Comparison of ENCODE assay signal across 7 mouse cellular contexts in the genomic region with DNA sequence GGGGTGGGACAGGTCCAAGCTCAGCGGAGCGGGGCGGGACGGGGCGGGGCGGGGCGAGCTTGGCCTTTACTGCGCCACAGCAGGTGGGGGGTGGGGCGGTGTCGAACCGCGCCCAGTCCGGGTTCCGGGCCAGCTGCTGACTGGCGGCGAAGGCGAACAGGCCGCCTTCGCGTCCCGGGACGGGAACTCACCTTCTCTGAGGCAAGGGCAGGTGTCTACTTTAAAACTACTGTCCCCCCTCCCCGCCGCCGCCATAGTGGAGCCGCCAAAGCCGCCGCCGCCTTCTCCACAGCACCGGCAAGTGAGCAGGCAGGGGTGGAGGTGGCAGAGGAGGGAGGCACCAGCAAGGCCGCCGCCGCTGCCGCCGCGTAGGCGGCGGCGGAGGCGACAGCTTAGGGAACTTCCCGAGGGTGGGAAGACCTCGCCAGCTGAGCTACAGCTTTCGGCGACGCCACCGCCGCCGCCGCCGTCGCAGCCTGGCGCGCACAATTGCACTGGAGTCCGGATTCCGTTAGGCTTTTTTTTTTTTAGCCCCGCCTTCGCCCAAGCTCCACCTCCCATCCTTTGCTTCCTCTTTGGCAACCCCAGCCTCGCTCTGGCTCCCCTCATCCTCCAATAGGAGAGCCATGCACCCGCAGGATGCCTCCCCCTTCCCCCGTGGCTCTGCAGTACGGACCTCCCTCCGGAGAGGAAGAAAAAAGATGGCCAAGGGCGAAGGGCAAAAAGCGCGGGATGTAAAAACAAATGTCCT. TPM values are rescaled to one million over a fixed set of nuclear protein-coding genes. Genes with fewer than 3 reads are reported as not detected.
DNase-seq lines count a peak whose midpoint lies in the region; ATAC-seq lines count a peak whose summit lies in the region.

Gene Zmat1 (minus strand): TSS at position 490 of the 751 bp plus-strand sequence.

- no peaks in the 10 kb centered on the region for H3K9me3 ChIP-seq in intestine, embryonic 15.5 days
- H3K9me3 ChIP-seq in midbrain, embryonic 10.5 days (replicated peaks): no peaks in the 10 kb centered on the region

- peak within 1 kb of the TSS; percentile 47 for H3K4me2 ChIP-seq in intestine, embryonic 15.5 days (replicated peaks)

- WGBS in intestine, embryonic 15.5 days: 13% methylated on average over 51 of the region's 65 CpGs
- WGBS in midbrain, embryonic 10.5 days: 24% methylated on average over 63 of the region's 65 CpGs

- ATAC-seq in intestine, embryonic 15.5 days: peak; percentile 100

- peak within 1 kb of the TSS; percentile 56 for H3K4me3 ChIP-seq in intestine, embryonic 15.5 days (replicated peaks)
- H3K4me3 ChIP-seq in midbrain, embryonic 10.5 days: peak within 1 kb of the TSS; percentile 67

- H3K27me3 ChIP-seq in intestine, embryonic 15.5 days (replicated peaks): no peaks in the 10 kb centered on the region
- H3K27me3 ChIP-seq in midbrain, embryonic 10.5 days (ENCODE audit: low read depth, poor library complexity, severe bottlenecking): peaks cover 77% of the 10 kb centered on the region

- peak within 1 kb of the TSS; percentile 89 for H3K27ac ChIP-seq in intestine, embryonic 15.5 days
- H3K27ac ChIP-seq in midbrain, embryonic 10.5 days (replicated peaks): peak within 1 kb of the TSS; percentile 97

- H3K4me1 ChIP-seq in intestine, embryonic 15.5 days (replicated peaks): no peaks in the 10 kb centered on the region
- peaks cover 7% of the 10 kb centered on the region; the same call in 1 of the 2 replicates for H3K4me1 ChIP-seq in midbrain, embryonic 10.5 days

- intact Hi-C loops in gastrocnemius, postnatal 36 days (cut with DNase I): no loop called here
- intact Hi-C loops in left cerebral cortex, postnatal 25 days (cut with DNase I): loop anchor here (10.0 kb wide), 1 partner anchor 76 kb away; no protein-coding TSS in a partner anchor

- DNase-seq in adrenal gland, adult 2 months: peak; percentile 92
- peak; percentile 72 for DNase-seq in embryo, embryonic 11.5 days (ENCODE audit: low read depth, low spot score)
- DNase-seq in gastrocnemius, postnatal 36 days: peak; percentile 77 to 85
- peak; percentile 77 to 94 for DNase-seq in left cerebral cortex, postnatal 25 days (ENCODE audit: low spot score in 2 of 2)
- peak; percentile 86 for DNase-seq in midbrain, embryonic 10.5 days (ENCODE audit: low spot score)
- peak; percentile 74 for DNase-seq in right cerebral cortex, postnatal 4 days

- H3K9ac ChIP-seq in intestine, embryonic 15.5 days: peak within 1 kb of the TSS; percentile 73

- H3K36me3 ChIP-seq in intestine, embryonic 15.5 days: no peaks in the 10 kb centered on the region
- no peaks in the 10 kb centered on the region for H3K36me3 ChIP-seq in midbrain, embryonic 10.5 days

RNA-seq across cellular contexts. Expression of gene Zmat1, which starts in this region (rescaled TPM):
- 1 to 10 TPM; 7.8 to 9.8 TPM for total RNA-seq in adrenal gland, adult 2 months (2021)
- 0.65 and 1.1 TPM in 2 replicates for polyA plus RNA-seq in adrenal gland, adult 2 months (2012; rRNA removed)
- total RNA-seq in gastrocnemius, postnatal 36 days (2021): under 1 TPM; 0.79 to 0.89 TPM
- polyA plus RNA-seq in intestine, embryonic 15.5 days (2015; fragmentation: Nextera tagmentation; extraction: Ambion mirVana): 3.9 and 4.1 TPM in 2 replicates
- total RNA-seq in left cerebral cortex, postnatal 25 days (2021): 10 to 100 TPM in 1 of 2 experiments, 1 to 10 TPM in 1; 9.4 to 11.4 TPM
- 4.6 and 5.4 TPM in 2 replicates for polyA plus RNA-seq in midbrain, embryonic 10.5 days (2016; fragmentation: Nextera tagmentation; extraction: Ambion mirVana)

Comparison
In these comparisons a context has a peak if more than half of its experiments do, and no peak if none do; other contexts are left out.
1. Peak in every context shown above with its lines: DNase-seq, ATAC-seq, H3K4me3 ChIP-seq and H3K27ac ChIP-seq.
2. RNA of gene Zmat1 (total RNA-seq): 9.4 to 11.4 TPM in left cerebral cortex, postnatal 25 days and 7.8 to 9.8 TPM in adrenal gland, adult 2 months; 0.79 to 0.89 TPM in gastrocnemius, postnatal 36 days; every median in the first group is over 4 times any median in the second.
3. Peak in DNase-seq in gastrocnemius, postnatal 36 days; RNA of the gene not detected or under 1 TPM.